Mouse (Mus musculus): ENCODE measurements around the gene Exo1. TPM values are rescaled to one million over a fixed set of nuclear protein-coding genes. Genes with fewer than 3 reads are reported as not detected.
A peak's percentile ranks its signal among the peaks of the same experiment; 100 is the strongest.

Gene Exo1
- total and polyA plus RNA-seq, 3 experiments, result 74.2 to 1,192 (median 82.9) TPM

DNA sequence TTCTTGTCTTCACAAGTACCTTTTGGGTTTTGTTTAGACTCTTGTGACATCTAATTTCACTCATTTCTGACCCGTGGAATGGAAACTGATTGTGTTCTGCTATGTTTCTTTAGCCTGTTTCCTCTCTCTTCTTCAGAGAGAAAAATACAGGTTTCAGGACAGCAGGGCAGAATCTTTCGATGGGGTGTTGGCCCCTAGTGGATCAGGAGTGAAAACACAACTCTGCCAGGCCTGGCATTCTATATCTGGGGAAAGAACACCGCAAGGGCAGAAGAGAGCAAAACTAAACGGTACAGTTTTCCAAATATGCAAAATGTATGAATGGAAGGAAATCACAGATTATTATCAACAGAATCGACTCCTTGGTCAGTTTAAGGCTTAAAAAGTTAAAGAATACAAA is 12.8 kb upstream of the Exo1 start:
- DNase-seq (ENCODE audit: low read depth, low spot score), result peak; percentile 35
- H3K27me3 ChIP-seq (ENCODE audit: control insufficient read depth in 1 of 2, insufficient read depth in 2 of 2, low read length in 2 of 2), result peaks cover 0 to 3% of the 10 kb centered on the region in 2 experiments; a peak in 2 of 4 replicates
- TF ChIP-seq CTCF (IDR thresholded peaks at IDR 0.05 in 2 of 3, conservative IDR thresholded peaks at IDR 0.05 in 1 of 3; ENCODE audit: control insufficient read depth in 1 of 3, insufficient read depth in 1 of 3, low read depth in 2 of 3, low read length in 3 of 3, poor library complexity in 1 of 3, severe bottlenecking in 1 of 3), result peak in 2 of 3 experiments; percentile 30 to 55; a peak in 3 of 6 replicates
- TF ChIP-seq RAD21 (IDR thresholded peaks at IDR 0.05; ENCODE audit: low read depth, low read length), result peak; percentile 53
- TF ChIP-seq MAZ (IDR thresholded peaks at IDR 0.05; ENCODE audit: low read depth, low read length), result no peak
- peak; percentile 46 for TF ChIP-seq SMC3 (IDR thresholded peaks at IDR 0.05; ENCODE audit: low read depth, low read length)
- H3K79me2 ChIP-seq (ENCODE audit: control insufficient read depth, insufficient read depth, low read length, poor library complexity), result no peaks in the 10 kb centered on the region
- H3K9me3 ChIP-seq (replicated peaks; ENCODE audit: insufficient read depth, low read length), result no peaks in the 10 kb centered on the region
- H3K36me3 ChIP-seq (ENCODE audit: control insufficient read depth in 1 of 2, insufficient read depth in 2 of 2, low read length in 2 of 2), result peaks cover 0 to 4% of the 10 kb centered on the region in 2 experiments; a peak in 1 of 4 replicates
- H3K4me3 ChIP-seq (ENCODE audit: control insufficient read depth in 1 of 2, insufficient read depth in 1 of 2, low read depth in 2 of 2, low read length in 2 of 2), result no peak overlapping the region
- no peak overlapping the region for H3K9ac ChIP-seq (ENCODE audit: control insufficient read depth, low read depth, low read length, poor library complexity, severe bottlenecking)
- H3K4me1 ChIP-seq (ENCODE audit: control insufficient read depth in 1 of 2, insufficient read depth in 2 of 2, low read length in 2 of 2), result peaks cover 0 to 4% of the 10 kb centered on the region in 2 experiments; a peak in 1 of 4 replicates
- H3K27ac ChIP-seq (ENCODE audit: control insufficient read depth, low read depth, low read length), result no peak overlapping the region

DNA sequence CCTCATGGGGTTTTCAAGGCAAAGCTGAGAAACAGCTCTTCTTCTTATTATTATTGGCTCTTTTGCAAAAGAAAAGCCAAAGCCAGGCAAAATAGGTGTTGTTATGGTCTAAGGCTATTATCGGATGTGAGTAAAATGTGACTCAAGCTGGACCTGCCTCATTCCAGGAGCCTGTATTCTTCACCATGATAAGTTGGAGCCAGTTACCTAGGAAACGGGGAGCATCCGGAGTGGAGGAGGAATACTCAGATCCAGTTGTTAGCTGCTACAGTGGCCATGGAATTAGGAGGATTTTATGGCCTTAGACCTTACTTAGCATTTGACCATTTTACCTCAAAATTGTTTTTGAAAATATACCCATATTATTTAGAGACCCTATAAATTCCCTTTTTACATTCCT is 9.7 kb upstream of the Exo1 start:
- Histone ChIP-seq H3K9me3 (replicated peaks; ENCODE audit: insufficient read depth, low read length) (no peaks in the 10 kb centered on the region), H3K79me2 (ENCODE audit: control insufficient read depth, insufficient read depth, low read length, poor library complexity) (no peaks in the 10 kb centered on the region), H3K4me3 (ENCODE audit: control insufficient read depth in 1 of 2, insufficient read depth in 1 of 2, low read depth in 2 of 2, low read length in 2 of 2) (no peak overlapping the region), H3K4me1 (ENCODE audit: control insufficient read depth in 1 of 2, insufficient read depth in 2 of 2, low read length in 2 of 2) (no peaks in the 10 kb centered on the region), H3K36me3 (ENCODE audit: control insufficient read depth in 1 of 2, insufficient read depth in 2 of 2, low read length in 2 of 2) (no peaks in the 10 kb centered on the region), H3K27me3 (ENCODE audit: control insufficient read depth in 1 of 2, insufficient read depth in 2 of 2, low read length in 2 of 2) (peaks cover 0 to 1% of the 10 kb centered on the region in 2 experiments; a peak in 1 of 4 replicates), H3K9ac (ENCODE audit: control insufficient read depth, low read depth, low read length, poor library complexity, severe bottlenecking) (no peak overlapping the region), H3K27ac (ENCODE audit: control insufficient read depth, low read depth, low read length) (no peak overlapping the region)
- no peak for DNase-seq (ENCODE audit: low read depth, low spot score)
- TF ChIP-seq CHD2 (IDR thresholded peaks at IDR 0.05; ENCODE audit: low read length), result no peak
- no peak for TF ChIP-seq TAL1 (IDR thresholded peaks at IDR 0.05; ENCODE audit: low read length)
- no peak for TF ChIP-seq CHD1 (IDR thresholded peaks at IDR 0.05; ENCODE audit: low read depth, low read length)
- TF ChIP-seq POLR2AphosphoS5 (IDR thresholded peaks at IDR 0.05; ENCODE audit: borderline replicate concordance, low read depth, low read length), result no peak
- no peak for TF ChIP-seq EP300 (IDR thresholded peaks at IDR 0.05; ENCODE audit: low read depth in 1 of 2, low read length in 2 of 2)

DNA sequence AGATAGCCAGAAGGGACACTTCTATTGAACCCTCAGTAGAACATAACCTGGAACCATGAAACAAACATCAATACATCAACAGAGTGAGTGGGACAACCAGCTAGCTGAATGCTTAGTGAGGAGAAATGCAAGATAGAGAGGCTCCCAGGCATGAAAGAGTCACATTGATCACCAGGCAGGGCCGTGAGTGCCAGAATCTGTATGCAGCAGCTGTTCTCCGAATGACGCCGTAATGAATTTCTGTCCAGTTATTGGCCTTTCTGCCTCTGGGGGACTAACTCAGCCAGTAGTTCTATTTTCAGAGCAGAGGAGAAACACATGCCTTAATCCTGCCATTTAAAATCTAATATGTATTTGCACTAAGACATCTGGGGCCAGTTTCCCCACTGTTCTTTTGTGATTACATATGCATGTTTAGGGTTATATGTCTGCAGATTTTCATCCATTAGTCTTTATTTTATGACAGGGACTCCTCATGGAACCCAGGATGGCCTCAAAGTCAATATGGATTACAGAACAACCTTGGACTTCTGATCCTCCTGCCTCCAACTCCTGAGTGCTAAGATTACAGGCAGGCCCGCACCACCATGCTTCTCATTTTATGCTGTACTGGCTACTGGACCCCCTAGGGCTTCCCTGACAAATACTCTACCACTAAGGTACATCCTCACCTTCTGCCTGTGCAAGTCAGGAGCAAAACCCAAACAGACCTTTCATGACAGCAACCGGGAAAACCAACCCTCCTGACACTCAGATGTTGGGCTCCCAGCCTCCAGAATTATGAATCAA is 8.2 kb upstream of the Exo1 start:
- Histone ChIP-seq H3K4me1 (ENCODE audit: control insufficient read depth in 1 of 2, insufficient read depth in 2 of 2, low read length in 2 of 2) (no peaks in the 10 kb centered on the region), H3K27ac (ENCODE audit: control insufficient read depth, low read depth, low read length) (no peak overlapping the region), H3K9me3 (replicated peaks; ENCODE audit: insufficient read depth, low read length) (no peaks in the 10 kb centered on the region), H3K36me3 (ENCODE audit: control insufficient read depth in 1 of 2, insufficient read depth in 2 of 2, low read length in 2 of 2) (no peaks in the 10 kb centered on the region), H3K27me3 (ENCODE audit: control insufficient read depth in 1 of 2, insufficient read depth in 2 of 2, low read length in 2 of 2) (peaks cover 0 to 1% of the 10 kb centered on the region in 2 experiments; a peak in 1 of 4 replicates), H3K79me2 (ENCODE audit: control insufficient read depth, insufficient read depth, low read length, poor library complexity) (no peaks in the 10 kb centered on the region), H3K9ac (ENCODE audit: control insufficient read depth, low read depth, low read length, poor library complexity, severe bottlenecking) (no peak overlapping the region), H3K4me3 (ENCODE audit: control insufficient read depth in 1 of 2, insufficient read depth in 1 of 2, low read depth in 2 of 2, low read length in 2 of 2) (no peak overlapping the region)
- DNase-seq (ENCODE audit: low read depth, low spot score), result no peak
- TF ChIP-seq POLR2A (IDR thresholded peaks at IDR 0.05; ENCODE audit: control insufficient read depth in 1 of 2, insufficient read depth in 1 of 2, low read depth in 1 of 2, low read length in 2 of 2, poor library complexity in 1 of 2), result no peak
- no peak for TF ChIP-seq POLR2AphosphoS5 (IDR thresholded peaks at IDR 0.05; ENCODE audit: borderline replicate concordance, low read depth, low read length)
- TF ChIP-seq TAL1 (IDR thresholded peaks at IDR 0.05; ENCODE audit: low read length), result no peak
- no peak for TF ChIP-seq CTCF (IDR thresholded peaks at IDR 0.05 in 2 of 3, conservative IDR thresholded peaks at IDR 0.05 in 1 of 3; ENCODE audit: control insufficient read depth in 1 of 3, insufficient read depth in 1 of 3, low read depth in 2 of 3, low read length in 3 of 3, poor library complexity in 1 of 3, severe bottlenecking in 1 of 3)
- TF ChIP-seq ZC3H11A (IDR thresholded peaks at IDR 0.05; ENCODE audit: low read depth, low read length), result no peak
- TF ChIP-seq CHD1 (IDR thresholded peaks at IDR 0.05; ENCODE audit: low read depth, low read length), result no peak
- no peak for TF ChIP-seq NRF1 (IDR thresholded peaks at IDR 0.05; ENCODE audit: insufficient read depth, low read depth, low read length, poor library complexity, severe bottlenecking)
- TF ChIP-seq TBP (IDR thresholded peaks at IDR 0.05; ENCODE audit: low read depth, low read length), result no peak
- no peak for TF ChIP-seq USF1 (IDR thresholded peaks at IDR 0.05; ENCODE audit: low read depth, low read length)
- TF ChIP-seq ELF1 (IDR thresholded peaks at IDR 0.05; ENCODE audit: low read depth, low read length), result no peak
